Mouse (Mus musculus): ENCODE data around the gene Tmem245. TPM values are rescaled to one million over a fixed set of nuclear protein-coding genes. Genes with fewer than 3 reads are reported as not detected.
A peak's percentile ranks its signal among the peaks of the same experiment; 100 is the strongest.

Tmem245 gene
- total and polyA plus RNA-seq, 3 experiments = 7.3 to 15.0 (median 7.7) TPM

GRCm38 (mm10) chr4:56901671-56902070 lies 45.6 kb downstream of the Tmem245 start:
- H3K36me3 ChIP-seq (ENCODE audit: control insufficient read depth in 1 of 2, insufficient read depth in 2 of 2, low read length in 2 of 2) = peaks cover 0 to 9% of the 10 kb centered on the region in 2 experiments; a peak in 2 of 4 replicates
- H3K9me3 ChIP-seq (replicated peaks; ENCODE audit: insufficient read depth, low read length) = no peaks in the 10 kb centered on the region
- H3K27ac ChIP-seq (ENCODE audit: control insufficient read depth, low read depth, low read length) = no peak overlapping the region
- no peaks in the 10 kb centered on the region for H3K27me3 ChIP-seq (ENCODE audit: control insufficient read depth in 1 of 2, insufficient read depth in 2 of 2, low read length in 2 of 2)
- no peaks in the 10 kb centered on the region for H3K79me2 ChIP-seq (ENCODE audit: control insufficient read depth, insufficient read depth, low read length, poor library complexity)
- TF ChIP-seq CTCF (IDR thresholded peaks at IDR 0.05 in 2 of 3, conservative IDR thresholded peaks at IDR 0.05 in 1 of 3; ENCODE audit: control insufficient read depth in 1 of 3, insufficient read depth in 1 of 3, low read depth in 2 of 3, low read length in 3 of 3, poor library complexity in 1 of 3, severe bottlenecking in 1 of 3) = peak; percentile 26 to 67 (median 37); a peak in 5 of 6 replicates
- TF ChIP-seq RAD21 (IDR thresholded peaks at IDR 0.05; ENCODE audit: low read depth, low read length) = peak; percentile 16
- 0 out of 2 replicates have a peak, but pooled peaks have one; percentile 12 for TF ChIP-seq SMC3 (IDR thresholded peaks at IDR 0.05; ENCODE audit: low read depth, low read length)
- no peak for TF ChIP-seq KAT2A (conservative IDR thresholded peaks at IDR 0.05; ENCODE audit: low read depth, low read length)
- no peak for TF ChIP-seq MYC (IDR thresholded peaks at IDR 0.05; ENCODE audit: low read depth, low read length)
- TF ChIP-seq GATA1 (IDR thresholded peaks at IDR 0.05; ENCODE audit: low read depth, low read length) = 0 out of 2 replicates have a peak, but pooled peaks have one; percentile 14
- no peak for TF ChIP-seq ETS1 (IDR thresholded peaks at IDR 0.05; ENCODE audit: low read depth, low read length)
- peak; percentile 48 for DNase-seq (ENCODE audit: low read depth, low spot score)
- no peak overlapping the region for H3K4me3 ChIP-seq (ENCODE audit: control insufficient read depth in 1 of 2, insufficient read depth in 1 of 2, low read depth in 2 of 2, low read length in 2 of 2)
- no peak overlapping the region for H3K9ac ChIP-seq (ENCODE audit: control insufficient read depth, low read depth, low read length, poor library complexity, severe bottlenecking)
- no peaks in the 10 kb centered on the region for H3K4me1 ChIP-seq (ENCODE audit: control insufficient read depth in 1 of 2, insufficient read depth in 2 of 2, low read length in 2 of 2)

GRCm38 (mm10) chr4:56899216-56899615 lies 48.0 kb downstream of the Tmem245 start:
- Histone ChIP-seq H3K4me3 (ENCODE audit: control insufficient read depth in 1 of 2, insufficient read depth in 1 of 2, low read depth in 2 of 2, low read length in 2 of 2) (no peak overlapping the region), H3K9me3 (replicated peaks; ENCODE audit: insufficient read depth, low read length) (no peaks in the 10 kb centered on the region), H3K79me2 (ENCODE audit: control insufficient read depth, insufficient read depth, low read length, poor library complexity) (no peaks in the 10 kb centered on the region), H3K27ac (ENCODE audit: control insufficient read depth, low read depth, low read length) (no peak overlapping the region), H3K27me3 (ENCODE audit: control insufficient read depth in 1 of 2, insufficient read depth in 2 of 2, low read length in 2 of 2) (no peaks in the 10 kb centered on the region), H3K36me3 (ENCODE audit: control insufficient read depth in 1 of 2, insufficient read depth in 2 of 2, low read length in 2 of 2) (peaks cover 0 to 7% of the 10 kb centered on the region in 2 experiments; a peak in 2 of 4 replicates), H3K4me1 (ENCODE audit: control insufficient read depth in 1 of 2, insufficient read depth in 2 of 2, low read length in 2 of 2) (no peaks in the 10 kb centered on the region), H3K9ac (ENCODE audit: control insufficient read depth, low read depth, low read length, poor library complexity, severe bottlenecking) (no peak overlapping the region)
- DNase-seq (ENCODE audit: low read depth, low spot score) = no peak
- TF ChIP-seq POLR2AphosphoS5 (IDR thresholded peaks at IDR 0.05; ENCODE audit: borderline replicate concordance, low read depth, low read length) (no peak), CHD1 (IDR thresholded peaks at IDR 0.05; ENCODE audit: low read depth, low read length) (no peak), KAT2A (conservative IDR thresholded peaks at IDR 0.05; ENCODE audit: low read depth, low read length) (no peak), HCFC1 (IDR thresholded peaks at IDR 0.05; ENCODE audit: low read depth, low read length) (no peak), E2F4 (IDR thresholded peaks at IDR 0.05; ENCODE audit: borderline replicate concordance, low read depth, low read length) (no peak), CHD2 (IDR thresholded peaks at IDR 0.05; ENCODE audit: low read length) (no peak), MYC (IDR thresholded peaks at IDR 0.05; ENCODE audit: low read depth, low read length) (no peak), POLR2A (IDR thresholded peaks at IDR 0.05; ENCODE audit: control insufficient read depth in 1 of 2, insufficient read depth in 1 of 2, low read depth in 1 of 2, low read length in 2 of 2, poor library complexity in 1 of 2) (no peak), MXI1 (IDR thresholded peaks at IDR 0.05; ENCODE audit: low read depth, low read length) (no peak), UBTF (IDR thresholded peaks at IDR 0.05; ENCODE audit: borderline replicate concordance, insufficient read depth, low read depth, low read length) (no peak), NELFE (IDR thresholded peaks at IDR 0.05; ENCODE audit: low read depth, low read length) (no peak)
